Mouse (Mus musculus) frontal cortex, postnatal 14 days (tissue): ENCODE data around the gene AI182371.

Source experiments
- DNase-seq, 2 experiments: peaks; one replicate each; pipeline ENCODE4 v3.0.0; 2022; ENCODE audit warnings: low spot score in 2 of 2

The AI182371 gene

DNA sequence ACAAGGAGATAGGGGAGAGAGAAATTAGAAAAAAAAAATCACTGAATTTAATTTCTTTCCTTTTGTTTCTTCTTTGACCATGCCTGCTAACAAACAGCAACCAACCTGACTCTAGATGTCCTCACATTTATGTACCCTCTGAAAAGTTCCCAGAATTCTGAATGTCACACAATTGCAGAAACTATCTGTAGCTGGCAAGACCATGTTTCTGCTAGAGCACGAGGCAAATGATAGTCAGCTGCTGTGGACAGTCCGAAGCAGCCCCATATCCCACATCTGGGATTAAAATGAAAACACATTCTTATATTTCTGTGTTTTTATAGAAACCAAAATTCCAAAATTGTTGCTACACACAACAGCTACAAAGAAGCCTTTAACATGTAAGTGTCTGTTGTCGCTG is at the start of gene AI182371:
AI182371 (minus strand) TSS at position 101 of the 400 bp plus-strand sequence.
- no peak for DNase-seq

DNA sequence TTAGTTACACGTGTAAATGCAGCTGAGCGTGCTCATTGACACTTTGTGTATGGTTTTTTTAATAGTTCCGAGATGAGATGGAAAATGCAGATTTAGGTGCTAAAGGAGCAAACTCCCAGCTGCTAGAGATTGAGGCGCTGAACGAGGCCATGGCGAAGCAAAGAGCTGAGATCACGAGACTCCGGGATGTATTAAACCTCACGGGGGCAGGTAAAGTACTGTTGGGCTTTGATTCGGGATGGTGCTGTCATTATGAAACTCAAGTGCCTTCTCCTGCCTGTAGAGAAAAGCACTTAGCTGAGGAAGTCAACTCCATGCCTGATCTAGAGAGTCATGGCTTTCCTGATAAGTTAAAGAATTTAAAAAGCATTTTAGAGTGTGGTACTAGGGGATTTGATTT is 47.5 kb upstream of the AI182371 start:
- no peak for DNase-seq

DNA sequence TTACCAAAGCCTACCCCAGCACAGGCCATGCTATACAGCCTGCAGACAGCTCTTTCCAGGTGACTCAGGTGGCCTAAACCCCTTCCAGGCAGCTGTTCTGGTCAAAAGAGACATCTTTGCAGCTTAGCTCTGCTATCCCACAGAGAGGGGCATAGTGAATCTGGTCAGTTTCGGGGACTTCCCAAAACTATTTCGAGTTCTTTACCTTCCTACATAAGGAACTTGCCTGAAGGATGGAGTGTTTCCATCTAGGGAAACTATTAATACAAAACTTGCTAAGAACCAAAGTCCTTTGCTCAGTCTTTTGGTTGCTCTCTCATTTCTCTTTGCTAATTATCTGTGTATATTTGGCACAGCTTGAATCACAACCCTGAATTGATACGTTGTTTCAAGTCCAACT is 40.3 kb upstream of the AI182371 start:
- no peak for DNase-seq

DNA sequence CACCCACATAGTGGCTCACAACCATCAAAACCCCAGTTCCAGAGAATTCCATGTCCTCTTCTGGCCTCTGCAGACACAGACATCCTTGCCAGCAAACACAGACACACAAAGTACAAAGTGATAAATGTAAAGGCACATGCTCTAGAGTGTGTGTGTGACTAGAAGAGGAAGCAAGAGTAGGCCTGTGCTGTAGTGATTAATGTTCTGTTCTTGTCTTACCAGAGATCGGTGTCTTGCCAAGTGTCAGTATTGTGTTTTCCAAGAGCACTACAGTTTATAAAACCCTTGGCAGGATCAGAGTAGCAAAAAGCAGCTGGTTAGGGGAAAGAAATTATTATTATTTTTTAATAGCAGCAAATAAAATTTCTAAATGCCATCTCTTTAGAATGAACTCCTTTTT is 37.2 kb upstream of the AI182371 start:
- DNase-seq = no peak

DNA sequence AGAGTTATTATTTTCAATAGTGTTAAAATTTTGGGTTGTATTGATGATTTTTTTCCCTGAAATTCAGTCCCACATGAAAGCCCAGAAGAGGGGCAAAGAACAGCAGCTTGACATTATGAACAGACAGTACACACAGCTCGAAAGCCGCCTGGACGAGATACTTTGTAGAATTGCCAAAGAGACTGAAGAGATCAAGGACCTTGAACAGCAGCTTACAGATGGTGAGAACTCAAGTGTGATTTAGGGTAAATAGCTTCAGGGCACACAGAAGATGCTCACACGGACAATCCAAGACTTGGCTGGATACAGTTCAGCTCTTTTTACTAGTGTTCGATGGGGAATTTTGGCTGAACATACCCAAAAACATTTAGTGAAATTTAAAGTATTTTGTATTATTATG is 32.5 kb upstream of the AI182371 start:
- DNase-seq = no peak

DNA sequence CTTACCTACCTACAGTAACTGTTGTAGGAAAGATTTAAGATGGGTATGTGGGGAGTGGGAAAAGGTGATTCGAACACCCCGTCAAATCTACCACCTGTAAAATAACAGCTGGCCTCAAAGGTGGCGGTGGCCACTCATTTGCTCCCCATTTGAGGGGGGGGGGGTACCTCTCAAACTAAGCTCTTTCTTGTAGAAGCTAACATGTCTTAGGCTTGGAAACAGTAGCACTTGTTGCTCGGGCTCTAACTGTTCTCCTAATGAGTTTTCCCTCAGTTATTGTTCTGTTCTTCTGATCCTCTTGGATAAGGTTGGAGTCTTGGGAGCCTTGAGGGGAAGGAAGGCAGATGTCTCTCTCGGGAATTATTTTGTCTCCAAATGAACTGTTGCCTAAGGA is 31.3 kb upstream of the AI182371 start:
- no peak for DNase-seq

DNA sequence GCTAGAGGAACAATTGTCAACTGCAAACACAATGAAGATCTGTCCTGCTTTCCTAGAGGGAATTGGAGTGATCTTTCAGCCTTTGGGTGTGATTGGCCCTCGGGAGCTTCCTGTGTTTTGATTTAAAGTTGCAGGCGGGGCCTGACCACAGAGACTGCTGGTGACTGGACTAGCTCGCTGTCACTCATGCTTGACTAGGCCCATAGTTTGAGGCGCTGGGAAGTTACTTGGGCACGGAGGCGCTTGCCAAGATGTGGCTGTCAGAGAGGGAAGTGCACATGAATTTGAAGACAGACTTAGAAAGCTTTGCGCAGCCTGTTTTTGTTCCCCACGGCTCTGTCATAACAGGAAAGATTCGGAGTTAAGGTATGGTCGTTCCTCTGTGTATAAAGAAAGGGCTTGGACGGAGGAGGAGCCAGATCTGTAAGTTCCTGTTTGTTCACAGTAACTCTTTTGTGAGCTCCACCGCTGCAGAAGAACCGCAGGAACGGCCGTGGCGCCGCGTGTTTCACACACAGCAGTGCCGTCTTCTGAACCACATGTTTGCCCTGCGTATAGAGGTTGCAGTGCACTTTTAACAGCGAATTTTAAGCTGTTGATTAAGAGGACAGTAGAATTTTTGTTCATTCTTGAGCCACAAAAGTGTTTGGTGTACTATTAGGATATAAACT is 30.8 kb upstream of the AI182371 start:
- peak; percentile 92 to 93 for DNase-seq

DNA sequence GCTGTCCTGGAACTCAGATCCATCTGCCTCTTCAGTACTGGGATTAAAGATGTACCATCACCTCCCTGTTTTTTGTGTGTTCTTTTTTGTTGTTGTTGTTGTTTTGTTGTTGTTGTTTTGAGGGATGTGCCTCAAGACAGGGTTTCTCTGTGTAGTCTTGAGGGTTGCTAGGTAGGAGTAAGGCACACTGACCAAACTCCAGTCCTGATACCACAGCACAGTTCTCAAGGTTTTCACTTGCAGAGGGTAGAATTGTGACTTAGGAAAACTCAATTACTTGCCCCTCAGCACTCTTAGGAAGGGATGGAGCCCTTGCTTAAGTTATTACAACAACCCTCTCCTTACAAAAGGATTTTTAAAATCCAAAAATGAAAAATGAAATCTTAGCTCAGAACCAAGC is 30.1 kb upstream of the AI182371 start:
- DNase-seq = no peak

DNA sequence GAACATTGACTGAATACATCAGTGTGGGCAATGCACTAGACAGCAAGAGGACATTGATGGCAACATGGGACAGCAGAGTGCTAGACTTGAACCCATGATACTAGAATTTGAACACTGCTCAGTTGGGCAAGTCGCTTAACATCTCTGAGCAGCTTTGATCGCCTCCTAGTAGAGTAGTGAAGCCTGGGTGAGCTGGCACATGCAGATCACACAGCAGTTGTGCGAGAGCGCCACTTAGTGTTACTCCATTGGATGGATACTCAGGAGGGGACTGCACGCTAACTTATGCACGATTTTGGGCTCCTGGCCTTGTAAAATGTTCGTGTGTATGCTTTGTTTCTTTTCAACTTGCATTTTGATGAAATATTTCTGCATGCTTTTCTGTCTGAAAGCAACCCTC is 23.4 kb upstream of the AI182371 start:
- DNase-seq = no peak

DNA sequence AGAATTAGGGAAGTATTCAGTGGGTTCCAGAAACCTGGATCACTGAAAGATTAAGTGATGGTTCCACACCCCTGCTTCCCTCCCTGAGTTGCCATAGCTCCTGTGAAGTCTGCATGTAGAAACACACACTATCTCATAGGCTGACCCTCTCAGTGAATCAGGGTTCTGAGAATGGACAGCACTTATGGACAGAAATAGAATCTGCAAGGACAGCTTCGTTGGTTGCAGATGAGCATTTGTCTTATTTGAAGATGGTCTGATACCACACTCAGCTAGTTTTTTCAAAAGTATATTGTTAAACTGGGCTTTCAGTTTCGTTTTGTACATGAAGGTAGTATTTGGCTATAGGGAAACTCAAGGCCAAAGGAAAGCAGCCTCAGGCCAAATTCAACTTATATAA is 9.2 kb upstream of the AI182371 start:
- no peak for DNase-seq

DNA sequence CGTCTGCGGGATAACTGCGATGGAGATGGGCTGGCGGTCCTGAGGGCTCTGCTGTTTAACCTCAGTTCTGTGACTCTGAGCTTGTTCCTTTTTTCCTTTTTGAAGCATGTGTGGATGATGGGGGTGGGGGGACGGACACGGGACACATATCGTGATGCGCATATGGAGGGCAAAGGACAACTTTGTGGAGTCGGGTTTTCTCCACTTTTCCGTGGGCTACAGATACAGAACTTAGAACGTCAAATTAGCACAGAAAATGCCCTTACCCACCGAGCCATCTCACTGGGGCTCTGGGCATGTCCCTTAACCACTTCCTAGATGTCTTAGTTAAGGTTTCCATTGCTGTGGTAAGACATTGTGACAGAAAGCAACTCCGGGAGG is 8.6 kb upstream of the AI182371 start:
- no peak for DNase-seq

DNA sequence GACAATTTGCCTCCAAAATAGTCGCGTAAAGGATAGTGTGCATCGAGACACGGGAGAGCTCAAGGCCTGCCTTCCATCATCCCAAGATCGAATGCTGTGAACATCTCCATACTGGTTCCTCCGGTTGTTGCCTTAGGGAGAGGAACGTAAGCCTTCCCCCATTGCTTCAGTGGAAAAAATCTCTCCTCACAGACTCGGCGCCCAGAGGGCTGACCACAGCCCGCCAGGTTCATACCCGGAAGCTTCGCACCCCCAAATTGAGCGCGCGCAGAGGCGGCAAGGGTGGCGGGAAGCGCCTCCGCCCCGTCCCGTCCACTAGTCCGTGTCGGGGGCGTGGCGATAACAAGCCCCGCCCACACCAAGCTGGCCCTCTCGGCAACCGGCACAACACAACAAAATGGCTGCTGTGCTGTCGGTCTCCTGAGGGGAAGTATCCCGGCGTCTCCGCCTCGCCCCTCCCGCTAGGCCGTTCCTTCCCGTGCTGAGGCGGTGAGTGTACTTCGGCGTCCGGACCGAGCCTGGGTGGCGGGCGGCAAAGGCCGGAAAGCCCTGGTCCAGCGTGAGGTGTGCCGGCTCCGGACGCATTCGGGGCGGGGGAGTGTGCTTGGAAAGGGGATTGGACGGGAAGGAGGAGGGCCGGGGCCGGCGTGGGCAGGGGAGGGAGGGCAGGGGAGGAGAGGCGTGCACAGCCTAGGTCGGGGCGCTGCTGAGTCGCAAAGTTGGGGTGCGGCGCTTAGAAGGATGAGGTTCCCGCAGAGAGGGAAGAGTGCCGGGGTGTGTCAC is 8.0 kb upstream of the AI182371 start, which contains the start of gene Cntrl:
Cntrl (plus strand) TSS at position 352 of the 783 bp plus-strand sequence.
- peak; percentile 85 to 88 for DNase-seq

DNA sequence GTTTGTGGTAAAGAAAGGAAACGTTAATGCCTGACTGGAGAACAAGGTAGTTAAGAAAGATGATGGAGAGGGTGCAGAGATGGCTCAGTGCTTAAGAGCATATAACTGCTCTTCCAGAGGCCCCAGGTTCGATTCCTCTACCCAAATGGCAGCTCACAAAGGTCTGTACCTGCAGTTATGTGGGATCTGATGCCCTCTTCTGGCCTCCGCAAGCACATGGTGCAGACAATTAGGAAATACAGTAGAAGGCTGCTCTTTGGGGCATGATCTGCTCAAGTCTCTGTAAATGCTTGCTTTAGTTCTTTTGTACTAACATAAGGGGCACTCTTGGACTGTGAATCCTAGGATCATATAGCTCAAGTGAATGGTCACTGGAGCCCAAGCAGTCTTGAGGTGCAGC is 7.4 kb upstream of the AI182371 start:
- peak; percentile 22 to 27 for DNase-seq

DNA sequence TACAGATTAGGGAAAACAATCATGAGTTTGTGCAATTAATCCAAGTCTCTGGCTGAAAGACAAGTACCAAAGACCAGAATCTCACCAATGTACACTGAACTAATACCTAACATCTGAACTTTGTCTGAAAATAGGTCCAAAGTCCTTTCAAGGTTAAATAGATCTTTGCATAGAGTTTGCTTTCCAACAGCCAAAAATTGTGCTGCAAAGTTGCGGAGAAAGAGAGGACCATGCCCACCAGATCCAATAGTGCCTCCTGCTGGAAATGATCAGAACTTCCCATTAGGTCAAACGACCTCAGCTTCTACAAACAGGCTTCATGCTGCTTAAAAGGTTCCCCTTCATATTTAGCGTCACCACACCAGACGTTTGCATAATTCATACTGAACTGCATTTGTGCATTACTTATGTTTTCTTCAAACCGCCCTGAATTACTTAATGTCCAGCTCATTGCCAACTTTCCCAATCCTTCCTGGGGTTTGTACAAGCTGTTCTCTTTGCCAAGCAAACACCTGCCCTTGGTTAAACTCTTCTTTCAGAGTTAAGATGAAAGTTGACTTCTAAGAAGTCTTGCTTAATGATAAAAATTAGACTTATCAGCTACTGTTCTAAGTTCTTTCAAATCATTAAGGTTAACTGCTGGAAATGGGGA is 6.8 kb upstream of the AI182371 start:
- DNase-seq = no peak

DNA sequence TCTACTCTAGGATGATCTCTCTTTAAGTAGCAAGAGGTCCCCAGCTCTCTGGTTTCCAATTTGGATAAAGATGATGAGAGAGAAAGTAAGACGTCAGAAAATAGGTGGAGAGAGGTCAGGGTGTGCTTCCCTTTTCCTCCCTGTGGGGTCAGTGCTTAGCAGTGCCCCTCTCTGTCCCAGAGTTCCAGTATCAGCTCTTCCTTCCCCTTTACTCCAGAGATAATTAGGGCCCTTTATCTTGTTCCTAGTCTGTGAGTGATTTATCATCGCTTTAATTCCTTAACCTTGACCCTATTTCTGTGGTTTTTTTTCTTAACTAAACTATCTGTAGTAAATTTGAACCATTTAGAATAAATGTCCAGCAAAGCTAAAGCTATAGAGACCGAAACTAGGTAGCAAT is 3.5 kb upstream of the AI182371 start:
- DNase-seq = no peak

DNA sequence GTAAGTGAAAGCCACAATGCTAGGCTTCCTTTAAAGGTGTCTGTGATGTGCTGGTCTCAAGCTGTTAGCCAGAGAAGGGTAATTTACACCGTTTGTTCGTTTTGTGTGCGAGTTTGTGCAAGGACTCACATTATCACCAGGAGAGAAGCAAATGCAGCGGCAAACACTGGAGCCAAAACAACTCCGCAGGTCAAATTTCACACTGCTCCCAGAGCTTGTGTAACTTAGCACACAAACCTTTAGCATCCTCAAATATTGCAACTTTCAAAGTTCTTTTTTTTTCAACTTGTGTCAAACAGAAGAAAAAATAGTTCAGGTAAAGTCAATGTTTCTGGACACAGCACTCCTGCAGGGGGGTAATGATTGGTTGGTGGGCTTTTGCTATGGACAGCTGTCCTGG is 2.2 kb upstream of the AI182371 start:
- DNase-seq = no peak

DNA sequence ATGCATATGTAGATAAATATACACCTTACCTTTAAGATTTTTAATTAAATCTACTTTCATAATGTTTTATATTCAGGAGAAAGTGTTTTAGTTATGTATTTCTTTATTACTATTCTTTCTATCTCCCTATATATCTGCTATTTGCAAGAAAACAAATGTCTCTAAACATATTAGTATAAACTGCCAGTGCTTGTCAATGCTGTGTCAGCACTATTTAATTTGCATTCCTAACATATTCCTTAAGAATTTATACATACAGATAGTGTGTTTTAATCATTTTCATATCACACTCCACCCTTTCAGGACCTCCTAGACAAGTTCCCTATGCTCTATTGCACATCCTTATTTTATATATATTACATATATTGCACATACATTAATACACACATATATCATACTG is 1.4 kb upstream of the AI182371 start:
- DNase-seq = no peak

DNA sequence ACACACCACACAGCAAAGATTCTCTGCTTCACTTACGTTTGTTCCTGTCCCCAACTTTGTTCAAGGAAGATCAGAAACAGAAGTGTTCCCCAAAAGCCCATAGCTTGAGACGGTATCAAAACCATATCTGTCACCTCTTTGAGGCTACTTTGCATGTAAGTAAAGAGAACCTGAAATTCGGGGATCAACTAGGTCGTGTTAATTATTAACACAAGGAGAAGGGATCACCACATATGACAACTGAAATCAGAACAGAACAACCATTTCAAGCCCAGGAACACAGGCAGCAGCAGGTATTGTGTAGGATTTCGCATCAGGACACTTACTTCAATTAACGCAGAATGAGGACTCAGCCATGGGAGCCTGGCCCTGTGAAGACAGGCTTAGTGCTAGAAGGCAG is 814 bp downstream of the AI182371 start:
- DNase-seq = no peak

DNA sequence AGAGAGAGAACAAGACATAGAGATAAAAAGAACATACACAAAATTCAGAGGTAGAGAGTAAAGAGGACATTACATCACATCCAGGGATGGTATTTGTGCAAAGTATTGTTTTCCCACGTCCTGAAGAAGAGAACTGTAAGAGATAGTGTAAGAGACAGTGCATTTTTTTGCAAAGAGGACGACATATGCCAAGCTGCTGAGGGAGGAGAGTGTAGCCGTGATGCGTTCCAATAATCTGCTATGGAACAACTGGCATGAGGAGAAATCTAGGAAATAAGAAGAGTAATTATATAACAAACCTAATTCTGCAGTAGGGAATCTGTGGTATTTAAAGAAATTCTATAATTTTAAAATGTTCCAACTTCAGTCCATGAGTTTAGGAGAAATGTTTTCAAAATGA is 13.9 kb downstream of the AI182371 start:
- no peak for DNase-seq

DNA sequence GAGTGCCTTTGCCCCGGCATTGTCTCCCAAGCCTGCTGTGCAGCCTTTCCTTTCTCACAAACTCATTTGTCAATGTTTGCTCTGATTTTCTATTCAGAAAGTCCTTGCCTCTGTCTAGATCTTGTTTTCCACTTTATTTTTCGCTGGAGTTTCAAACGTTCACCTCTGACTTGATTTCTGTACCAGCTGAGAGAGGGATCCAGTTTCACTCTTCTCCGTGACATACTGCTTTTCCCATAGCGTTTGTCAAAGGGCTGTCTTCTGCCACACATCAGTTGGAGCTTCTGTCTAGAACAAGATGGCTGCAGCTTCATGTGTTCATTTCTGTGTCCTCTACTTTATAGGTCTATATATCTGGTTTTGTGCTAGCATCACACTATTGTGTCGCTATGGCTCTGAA is 22.2 kb downstream of the AI182371 start:
- DNase-seq = no peak

DNA sequence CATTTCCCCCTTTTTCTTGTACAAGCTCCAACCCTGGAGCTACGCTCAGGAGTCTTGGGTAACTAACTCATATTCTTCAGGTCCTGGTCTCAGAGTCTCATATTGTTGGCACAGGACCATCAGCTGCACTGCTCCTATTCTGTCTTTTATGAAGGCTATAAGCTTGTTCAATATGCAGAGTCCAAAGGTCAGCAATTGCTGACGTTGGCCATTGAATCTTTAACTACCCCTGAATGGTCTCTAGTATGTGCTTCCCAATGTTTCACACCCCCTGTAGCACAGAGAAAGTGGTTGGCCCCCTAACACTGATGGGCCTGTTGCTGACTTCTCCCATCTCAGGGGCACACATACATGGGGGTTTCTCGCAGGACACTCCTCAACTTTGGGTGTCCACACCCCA is 27.0 kb downstream of the AI182371 start:
- no peak for DNase-seq

DNA sequence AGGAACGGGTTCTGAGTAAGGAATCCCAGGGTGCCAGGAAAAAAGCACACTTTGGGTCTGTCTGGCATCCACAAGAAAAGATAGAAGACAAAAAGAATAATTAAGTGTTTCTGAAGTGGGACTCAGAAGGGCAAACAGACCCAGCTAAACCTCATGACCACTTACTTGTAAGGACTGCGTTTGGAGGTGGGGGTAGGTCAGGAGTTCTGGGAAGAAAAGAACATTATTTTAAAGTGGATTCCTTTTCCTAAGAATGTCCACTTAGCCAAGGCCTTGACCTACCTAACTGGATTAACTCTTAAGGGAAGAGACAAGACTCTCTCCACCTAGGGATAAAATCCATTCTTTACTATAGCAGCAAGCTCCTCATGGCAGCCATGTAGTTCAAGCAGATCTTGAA is 28.8 kb downstream of the AI182371 start:
- DNase-seq = no peak

DNA sequence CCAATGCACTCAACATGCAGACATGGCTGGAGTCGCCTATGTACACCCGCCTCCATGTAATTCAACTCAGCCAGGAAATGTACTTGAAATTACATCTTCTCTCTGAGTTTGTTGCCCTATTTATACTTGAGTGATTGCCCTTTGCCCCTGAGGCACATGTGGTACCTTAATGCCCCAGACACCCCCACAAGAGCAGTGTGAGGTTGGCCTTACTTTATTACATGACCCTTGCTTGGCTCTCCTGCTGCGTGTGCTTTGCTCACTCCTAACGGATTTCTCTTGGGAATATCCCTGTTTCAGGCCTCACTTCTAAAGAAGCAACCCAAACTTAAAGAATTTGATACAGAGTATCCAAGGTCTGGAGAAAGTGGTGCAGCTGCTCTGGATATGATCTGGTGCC is 31.1 kb downstream of the AI182371 start:
- DNase-seq = no peak
